Mouse (Mus musculus) MEL (cell line): ENCODE measurements around the gene Chst14.

ENCODE experiments used
- CTCF ChIP-seq, 3 experiments: IDR thresholded peaks in 2 of 3; conservative IDR thresholded peaks in 1 of 3; 2 replicates each; pipeline ENCODE4 v1.5.1; 2011 to 2012; ENCODE audit warnings: low read length in 3 of 3, low read depth in 2 of 3, mild to moderate bottlenecking in 2 of 3, improper control_type of control experiment in 1 of 3, inconsistent platforms in 1 of 3, mixed read lengths in 1 of 3, moderate library complexity in 1 of 3; ENCODE audit not compliant: control insufficient read depth in 1 of 3, insufficient read depth in 1 of 3, poor library complexity in 1 of 3, severe bottlenecking in 1 of 3
- ELF1 ChIP-seq: IDR thresholded peaks from 2 replicates; pipeline ENCODE4 v1.6.1; 2014; ENCODE audit warnings: low read depth, mild to moderate bottlenecking, inconsistent platforms, low read length, improper control_type of control experiment, moderate library complexity
- EP300 ChIP-seq, 2 experiments: IDR thresholded peaks; 2 replicates each; pipeline ENCODE4 v1.6.1; 2011; ENCODE audit warnings: improper control_type of control experiment in 2 of 2, low read length in 2 of 2, low read depth in 1 of 2, mild to moderate bottlenecking in 1 of 2
- ETS1 ChIP-seq: IDR thresholded peaks from 2 replicates; pipeline ENCODE4 v1.6.1; 2012; ENCODE audit warnings: low read depth, mild to moderate bottlenecking, inconsistent platforms, low read length, improper control_type of control experiment, moderate library complexity
- HCFC1 ChIP-seq: IDR thresholded peaks from 2 replicates; pipeline ENCODE4 v1.6.1; 2012; ENCODE audit warnings: low read depth, mild to moderate bottlenecking, inconsistent platforms, low read length, improper control_type of control experiment, moderate library complexity
- MAFK ChIP-seq: IDR thresholded peaks from 2 replicates; pipeline ENCODE4 v1.6.1; 2011; ENCODE audit warnings: low read depth, mild to moderate bottlenecking, low read length, improper control_type of control experiment, borderline replicate concordance
- MAZ ChIP-seq: IDR thresholded peaks from 2 replicates; pipeline ENCODE4 v1.6.1; 2012; ENCODE audit warnings: low read depth, mild to moderate bottlenecking, inconsistent platforms, low read length, improper control_type of control experiment
- MYB ChIP-seq: IDR thresholded peaks from 2 replicates; pipeline ENCODE4 v1.6.1; 2011; ENCODE audit warnings: mild to moderate bottlenecking, low read depth, low read length, improper control_type of control experiment
- NRF1 ChIP-seq: IDR thresholded peaks from 2 replicates; pipeline ENCODE4 v1.6.1; 2014; ENCODE audit warnings: low read depth, mild to moderate bottlenecking, inconsistent platforms, low read length, improper control_type of control experiment, moderate library complexity; ENCODE audit not compliant: poor library complexity, insufficient read depth, severe bottlenecking
- RCOR1 ChIP-seq: IDR thresholded peaks from 2 replicates; pipeline ENCODE4 v1.6.1; 2012; ENCODE audit warnings: low read depth, mild to moderate bottlenecking, inconsistent platforms, low read length, improper control_type of control experiment
- SMC3 ChIP-seq: IDR thresholded peaks from 2 replicates; pipeline ENCODE4 v1.6.1; 2011; ENCODE audit warnings: low read depth, low read length, improper control_type of control experiment
- TAL1 ChIP-seq: IDR thresholded peaks from 2 replicates; pipeline ENCODE4 v1.6.1; 2012; ENCODE audit warnings: mild to moderate bottlenecking, inconsistent platforms, low read length, moderate library complexity, mixed read lengths
- TCF12 ChIP-seq: IDR thresholded peaks from 2 replicates; pipeline ENCODE4 v1.6.1; 2014; ENCODE audit warnings: low read depth, mild to moderate bottlenecking, inconsistent platforms, low read length, improper control_type of control experiment, moderate library complexity
- ZNF384 ChIP-seq: IDR thresholded peaks from 2 replicates; pipeline ENCODE4 v1.6.1; 2012; ENCODE audit warnings: low read depth, mild to moderate bottlenecking, inconsistent platforms, low read length, improper control_type of control experiment

- TF ChIP-seq CTCF (IDR thresholded peaks at IDR 0.05 in 2 of 3, conservative IDR thresholded peaks at IDR 0.05 in 1 of 3; ENCODE audit: control insufficient read depth in 1 of 3, insufficient read depth in 1 of 3, low read depth in 2 of 3, low read length in 3 of 3, poor library complexity in 1 of 3, severe bottlenecking in 1 of 3) (no peak), MAFK (no peak), MYB (no peak), ETS1 (no peak), MAZ (no peak), ZNF384 (no peak), EP300 (IDR thresholded peaks at IDR 0.05; ENCODE audit: low read depth in 1 of 2, low read length in 2 of 2) (no peak), HCFC1 (no peak), NRF1 (no peak), SMC3 (no peak), ELF1 (no peak), RCOR1 (no peak), TAL1 (no peak), TCF12 (no peak)
Measured at GRCm38 (mm10) chr2:118926998-118927739, 873 bp downstream of the Chst14 start.
